Mouse (Mus musculus) forebrain, postnatal 0 days (tissue): ENCODE data around the gene Coa3. TPM values are rescaled to one million over a fixed set of nuclear protein-coding genes. Genes with fewer than 3 reads are reported as not detected.

ENCODE experiments used
- ATAC-seq: fragments of 200-750 bp; cut with Nextera tagmentation; 2 replicates; pipeline ENCODE4 v1.8.0; 2017; ENCODE audit warnings: mild to moderate bottlenecking, moderate library complexity
- DNase-seq: peaks from one replicate; pipeline ENCODE4 v3.0.0-alpha.2; 2015
- H3K27ac ChIP-seq: fragments of 300-500 bp; sonication (generic); 2 replicates; pipeline ENCODE4 v1.5.1; 2014; ENCODE audit warnings: low read depth, mild to moderate bottlenecking, antibody characterized with exemption, low read length, moderate library complexity, mixed read lengths
- H3K27me3 ChIP-seq: fragments of 300-500 bp; sonication (generic); 2 replicates; pipeline ENCODE4 v1.6.1; 2014; ENCODE audit warnings: mild to moderate bottlenecking, low read length, mixed read lengths; ENCODE audit not compliant: insufficient read depth
- H3K36me3 ChIP-seq: fragments of 300-500 bp; sonication (generic); 2 replicates; pipeline ENCODE4 v1.6.1; 2014; ENCODE audit warnings: mild to moderate bottlenecking, moderate library complexity; ENCODE audit not compliant: insufficient read depth
- H3K4me1 ChIP-seq: fragments of 300-500 bp; sonication (generic); 2 replicates; pipeline ENCODE4 v1.6.1; 2014; ENCODE audit warnings: antibody characterized with exemption; ENCODE audit not compliant: insufficient read depth
- H3K4me2 ChIP-seq: fragments of 300-500 bp; sonication (generic); 2 replicates; pipeline ENCODE4 v1.6.1; 2014; ENCODE audit warnings: low read depth, mild to moderate bottlenecking, moderate library complexity
- H3K4me3 ChIP-seq: fragments of 300-500 bp; sonication (generic); 2 replicates; pipeline ENCODE4 v1.5.1; 2014; ENCODE audit warnings: low read depth, low read length, mixed read lengths
- H3K9ac ChIP-seq: fragments of 300-500 bp; sonication (generic); 2 replicates; pipeline ENCODE4 v1.6.1; 2014; ENCODE audit warnings: mild to moderate bottlenecking
- H3K9me3 ChIP-seq: fragments of 300-500 bp; sonication (generic); 2 replicates; pipeline ENCODE4 v1.6.1; 2016; ENCODE audit warnings: low read length
- CTCF ChIP-seq: sonication (generic); IDR thresholded peaks from 2 replicates; pipeline ENCODE4 v1.5.1; 2016; ENCODE audit warnings: antibody characterized with exemption, control low read depth, low read depth
- WGBS: fragments of 180-500 bp; shearing (Covaris S2); extraction: QIAGEN DNeasy Blood & Tissue Kit; methylation state at CpG from one replicate; pipeline ENCODE4 v1.1.7; 2014; 5-methylcytosine and 5-hydroxymethylcytosine counted together
- polyA plus RNA-seq: library from polyadenylated mRNA; unstranded; fragments of >200 nt; fragmentation: Nextera tagmentation; extraction: Ambion mirVana; gene quantifications from 2 replicates; pipeline ENCODE4 v1.2.1, GENCODE M21; 2015
- total RNA-seq: library from RNA; depleted of rRNA; stranded (reverse); fragments of >200 nt; gene quantifications from 2 replicates; pipeline ENCODE4 v1.2.3, GENCODE M21; 2014; rRNA removed

The Coa3 gene
- total and polyA plus RNA-seq, 2 experiments from 2014 or later = 110 to 208 TPM

- Histone ChIP-seq H3K4me1 (0 out of 2 replicates have a peak, but pooled peaks cover 8% of the 10 kb centered on the region), H3K9me3 (no peaks in the 10 kb centered on the region), H3K27me3 (no peaks in the 10 kb centered on the region), H3K4me2 (no peak overlapping the region), H3K4me3 (no peak overlapping the region), H3K36me3 (no peaks in the 10 kb centered on the region), H3K9ac (no peak overlapping the region), H3K27ac (peak overlapping the region; percentile 47)
- DNase-seq (peak; percentile 4), ATAC-seq (no peak)
- WGBS = 14% methylated on average over 18 of the region's 18 CpGs
- no peak for TF ChIP-seq CTCF
Observed at GRCm38 (mm10) chr11:101230991-101231871, 47.7 kb downstream of the Coa3 start.

- no peak overlapping the region for H3K4me2 ChIP-seq
- WGBS = 11% methylated on average over 5 of the region's 5 CpGs
Observed at GRCm38 (mm10) chr11:101230526-101230925, 48.4 kb downstream of the Coa3 start.

GRCm38 (mm10) chr11:101230061-101230511 is 48.8 kb downstream of the Coa3 start:
- Histone ChIP-seq H3K4me3 (no peak overlapping the region), H3K36me3 (no peaks in the 10 kb centered on the region), H3K4me1 (0 out of 2 replicates have a peak, but pooled peaks cover 8% of the 10 kb centered on the region), H3K4me2 (no peak overlapping the region), H3K27me3 (no peaks in the 10 kb centered on the region), H3K9ac (no peak overlapping the region), H3K9me3 (no peaks in the 10 kb centered on the region), H3K27ac (peak overlapping the region; percentile 59)
- ATAC-seq (no peak), DNase-seq (peak; percentile 17)
- WGBS = 16% methylated on average over 2 of the region's 2 CpGs
- no peak for TF ChIP-seq CTCF

More at GRCm38 (mm10) chr11:101230526-101230925, 48.4 kb downstream of the Coa3 start:
- DNase-seq (no peak), ATAC-seq (no peak)
- Histone ChIP-seq H3K36me3 (no peaks in the 10 kb centered on the region), H3K4me1 (0 out of 2 replicates have a peak, but pooled peaks cover 8% of the 10 kb centered on the region), H3K27ac (peak overlapping the region; percentile 47; the same call in 1 of the 2 replicates), H3K9me3 (no peaks in the 10 kb centered on the region), H3K9ac (no peak overlapping the region), H3K4me3 (no peak overlapping the region), H3K27me3 (no peaks in the 10 kb centered on the region)
- no peak for TF ChIP-seq CTCF

- Histone ChIP-seq H3K27ac (peak overlapping the region; percentile 59), H3K9ac (no peak overlapping the region), H3K4me1 (0 out of 2 replicates have a peak, but pooled peaks cover 8% of the 10 kb centered on the region), H3K27me3 (no peaks in the 10 kb centered on the region), H3K4me2 (no peak overlapping the region), H3K4me3 (no peak overlapping the region), H3K36me3 (no peaks in the 10 kb centered on the region), H3K9me3 (no peaks in the 10 kb centered on the region)
- 23% methylated on average over 8 of the region's 8 CpGs for WGBS
- ATAC-seq = no peak
- no peak for DNase-seq
- TF ChIP-seq CTCF = no peak
Observed at GRCm38 (mm10) chr11:101229361-101229900, 49.5 kb downstream of the Coa3 start.

Other genes starting within 250 kb of the Coa3 start
- 11.3 and 14.9 TPM in 2 replicates for gene Naglu, start 209.1 kb downstream of the Coa3 start, total RNA-seq
- gene Naglu, start 209.1 kb downstream of the Coa3 start, polyA plus RNA-seq = 11.6 and 12.6 TPM in 2 replicates
- gene Hsd17b1, start 200.7 kb downstream of the Coa3 start, total RNA-seq = 0.23 and 0.71 TPM in 2 replicates
- not detected in 2 replicates for gene Hsd17b1, start 200.7 kb downstream of the Coa3 start, polyA plus RNA-seq
- 39.3 and 40.7 TPM in 2 replicates for gene Coasy, start 196.5 kb downstream of the Coa3 start, total RNA-seq
- gene Coasy, start 196.5 kb downstream of the Coa3 start, polyA plus RNA-seq = 39.8 and 40.2 TPM in 2 replicates
- gene Mlx, start 191.8 kb downstream of the Coa3 start, total RNA-seq = 68.0 and 76.5 TPM in 2 replicates
- 78.0 and 82.4 TPM in 2 replicates for gene Mlx, start 191.8 kb downstream of the Coa3 start, polyA plus RNA-seq
- gene Psmc3ip, start 183.7 kb downstream of the Coa3 start, total RNA-seq = 9.5 and 13.8 TPM in 2 replicates
- gene Psmc3ip, start 183.7 kb downstream of the Coa3 start, polyA plus RNA-seq = 19.2 and 25.7 TPM in 2 replicates
- 53.3 and 59.0 TPM in 2 replicates for gene Retreg3, start 159.2 kb downstream of the Coa3 start, total RNA-seq
- gene Retreg3, start 159.2 kb downstream of the Coa3 start, polyA plus RNA-seq = 21.0 and 23.2 TPM in 2 replicates
- gene Tubg1, start 159.2 kb downstream of the Coa3 start, total RNA-seq = 35.6 and 43.1 TPM in 2 replicates
- 64.8 and 66.6 TPM in 2 replicates for gene Tubg1, start 159.2 kb downstream of the Coa3 start, polyA plus RNA-seq
- 23.2 and 28.6 TPM in 2 replicates for gene Tubg2, start 123.2 kb downstream of the Coa3 start, total RNA-seq
- gene Tubg2, start 123.2 kb downstream of the Coa3 start, polyA plus RNA-seq = 59.9 and 69.7 TPM in 2 replicates
- gene Cntnap1, start 108.6 kb downstream of the Coa3 start, total RNA-seq = 3.0 and 3.5 TPM in 2 replicates
- 0.35 and 1.1 TPM in 2 replicates for gene Cntnap1, start 108.6 kb downstream of the Coa3 start, polyA plus RNA-seq
- 9.2 and 10.2 TPM in 2 replicates for gene Plekhh3, start 107.8 kb downstream of the Coa3 start, total RNA-seq
- 4.9 and 5.3 TPM in 2 replicates for gene Plekhh3, start 107.8 kb downstream of the Coa3 start, polyA plus RNA-seq
- gene Ccr10, start 103.7 kb downstream of the Coa3 start, total RNA-seq = 0.23 and 0.52 TPM in 2 replicates
- gene Ccr10, start 103.7 kb downstream of the Coa3 start, polyA plus RNA-seq = 0.15 and 0.24 TPM in 2 replicates
- gene Ezh1, start 52.7 kb downstream of the Coa3 start, total RNA-seq = 25.6 and 27.7 TPM in 2 replicates
- 18.8 and 22.5 TPM in 2 replicates for gene Ezh1, start 52.7 kb downstream of the Coa3 start, polyA plus RNA-seq
- 42.9 and 46.0 TPM in 2 replicates for gene Ramp2, start 33.1 kb downstream of the Coa3 start, total RNA-seq
- 93.4 and 102 TPM in 2 replicates for gene Ramp2, start 33.1 kb downstream of the Coa3 start, polyA plus RNA-seq
- gene Vps25, start 25.4 kb downstream of the Coa3 start, total RNA-seq = 71.7 and 75.8 TPM in 2 replicates
- 135 and 138 TPM in 2 replicates for gene Vps25, start 25.4 kb downstream of the Coa3 start, polyA plus RNA-seq
- gene Wnk4, start 18.5 kb downstream of the Coa3 start, total RNA-seq = 3.2 and 5.4 TPM in 2 replicates
- 7.8 and 9.1 TPM in 2 replicates for gene Wnk4, start 18.5 kb downstream of the Coa3 start, polyA plus RNA-seq
- 0.10 and 0.15 TPM in 2 replicates for gene Cntd1, start 102 bp downstream of the Coa3 start, total RNA-seq
- 0.36 and 0.61 TPM in 2 replicates for gene Cntd1, start 102 bp downstream of the Coa3 start, polyA plus RNA-seq
- 107 and 177 TPM in 2 replicates for gene Becn1, start 23.2 kb upstream of the Coa3 start, total RNA-seq
- gene Becn1, start 23.2 kb upstream of the Coa3 start, polyA plus RNA-seq = 133 and 145 TPM in 2 replicates
- gene Psme3, start 37.1 kb upstream of the Coa3 start, total RNA-seq = 70.7 and 80.9 TPM in 2 replicates
- 78.2 and 88.0 TPM in 2 replicates for gene Psme3, start 37.1 kb upstream of the Coa3 start, polyA plus RNA-seq
- 2.7 and 4.4 TPM in 2 replicates for gene Aoc2, start 45.9 kb upstream of the Coa3 start, total RNA-seq
- 0.42 and 0.87 TPM in 2 replicates for gene Aoc2, start 45.9 kb upstream of the Coa3 start, polyA plus RNA-seq
- gene Aoc3, start 51.5 kb upstream of the Coa3 start, total RNA-seq = 0.31 and 0.43 TPM in 2 replicates
- gene Aoc3, start 51.5 kb upstream of the Coa3 start, polyA plus RNA-seq = 0.05 and 0.08 TPM in 2 replicates
- not detected in 2 replicates for gene G6pc, start 88.4 kb upstream of the Coa3 start, total RNA-seq
- not detected in 2 replicates for gene G6pc, start 88.4 kb upstream of the Coa3 start, polyA plus RNA-seq
- 87.8 and 89.8 TPM in 2 replicates for gene Aarsd1, start 138.5 kb upstream of the Coa3 start, total RNA-seq
- 90.9 and 101 TPM in 2 replicates for gene Aarsd1, start 138.5 kb upstream of the Coa3 start, polyA plus RNA-seq
- gene Gm27029, start 145.7 kb upstream of the Coa3 start, total RNA-seq = 1.0 and 5.7 TPM in 2 replicates
- gene Gm27029, start 145.7 kb upstream of the Coa3 start, polyA plus RNA-seq = 5.1 and 6.2 TPM in 2 replicates
- gene Rundc1, start 146.0 kb upstream of the Coa3 start, total RNA-seq = 10.9 and 12.6 TPM in 2 replicates
- 18.9 and 24.4 TPM in 2 replicates for gene Rundc1, start 146.0 kb upstream of the Coa3 start, polyA plus RNA-seq
- gene Ptges3l, start 146.2 kb upstream of the Coa3 start, total RNA-seq = 0.62 and 1.8 TPM in 2 replicates
- gene Ptges3l, start 146.2 kb upstream of the Coa3 start, polyA plus RNA-seq = 1.2 and 2.4 TPM in 2 replicates
- 785 and 1,503 TPM in 2 replicates for gene Rpl27, start 163.2 kb upstream of the Coa3 start, total RNA-seq
- 274 and 348 TPM in 2 replicates for gene Rpl27, start 163.2 kb upstream of the Coa3 start, polyA plus RNA-seq
- 3.2 and 5.2 TPM in 2 replicates for gene Ifi35, start 169.3 kb upstream of the Coa3 start, total RNA-seq
- 3.8 and 5.1 TPM in 2 replicates for gene Ifi35, start 169.3 kb upstream of the Coa3 start, polyA plus RNA-seq
- 61.9 and 71.4 TPM in 2 replicates for gene Rnd2, start 185.9 kb upstream of the Coa3 start, total RNA-seq
- 88.1 and 96.6 TPM in 2 replicates for gene Rnd2, start 185.9 kb upstream of the Coa3 start, polyA plus RNA-seq
- gene Vat1, start 187.1 kb upstream of the Coa3 start, total RNA-seq = 131 and 174 TPM in 2 replicates
- gene Vat1, start 187.1 kb upstream of the Coa3 start, polyA plus RNA-seq = 73.3 and 92.7 TPM in 2 replicates